Mouse (Mus musculus) layer of hippocampus, adult 9-10 months (tissue): ENCODE data around the gene Ttll13.

Source experiments
- DNase-seq: peaks from one replicate; pipeline ENCODE4 v3.0.0; 2022; ENCODE audit warnings: low spot score

The Ttll13 gene

DNA sequence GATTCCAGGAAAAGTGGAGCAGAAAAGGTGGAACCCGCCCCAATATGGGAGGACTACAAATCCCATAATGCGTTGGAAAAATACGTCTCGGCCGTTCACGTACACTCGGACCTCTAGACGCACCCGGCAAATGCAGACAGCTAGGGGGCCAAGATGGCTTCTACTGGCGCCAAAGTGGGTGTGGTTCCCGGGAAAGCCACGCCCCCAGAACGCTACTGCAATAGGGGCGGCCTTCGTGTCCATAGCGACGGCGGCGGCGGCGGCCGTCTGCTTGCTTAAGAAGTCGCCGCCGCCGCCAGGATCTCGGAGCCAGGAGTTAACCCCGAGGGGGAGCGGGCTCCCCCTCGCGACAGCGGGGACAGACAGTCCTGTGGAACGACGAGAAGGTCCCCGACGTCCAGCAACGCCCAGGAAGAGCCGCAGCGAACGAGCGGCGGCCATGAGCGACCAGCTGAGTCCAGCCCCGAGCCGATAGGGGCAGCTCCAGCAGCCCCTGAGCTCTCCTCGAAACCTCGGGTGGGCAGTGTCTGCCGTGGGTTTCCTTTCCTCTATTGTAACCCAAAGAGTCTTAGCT is at the start of gene Ttll13:
Ttll13 (plus strand) TSS at position 229 of the 574 bp plus-strand sequence.
- DNase-seq, result peak; percentile 91

GRCm38 (mm10) chr7:80197371-80197770 is 48.8 kb upstream of the Ttll13 start:
- no peak for DNase-seq

DNA sequence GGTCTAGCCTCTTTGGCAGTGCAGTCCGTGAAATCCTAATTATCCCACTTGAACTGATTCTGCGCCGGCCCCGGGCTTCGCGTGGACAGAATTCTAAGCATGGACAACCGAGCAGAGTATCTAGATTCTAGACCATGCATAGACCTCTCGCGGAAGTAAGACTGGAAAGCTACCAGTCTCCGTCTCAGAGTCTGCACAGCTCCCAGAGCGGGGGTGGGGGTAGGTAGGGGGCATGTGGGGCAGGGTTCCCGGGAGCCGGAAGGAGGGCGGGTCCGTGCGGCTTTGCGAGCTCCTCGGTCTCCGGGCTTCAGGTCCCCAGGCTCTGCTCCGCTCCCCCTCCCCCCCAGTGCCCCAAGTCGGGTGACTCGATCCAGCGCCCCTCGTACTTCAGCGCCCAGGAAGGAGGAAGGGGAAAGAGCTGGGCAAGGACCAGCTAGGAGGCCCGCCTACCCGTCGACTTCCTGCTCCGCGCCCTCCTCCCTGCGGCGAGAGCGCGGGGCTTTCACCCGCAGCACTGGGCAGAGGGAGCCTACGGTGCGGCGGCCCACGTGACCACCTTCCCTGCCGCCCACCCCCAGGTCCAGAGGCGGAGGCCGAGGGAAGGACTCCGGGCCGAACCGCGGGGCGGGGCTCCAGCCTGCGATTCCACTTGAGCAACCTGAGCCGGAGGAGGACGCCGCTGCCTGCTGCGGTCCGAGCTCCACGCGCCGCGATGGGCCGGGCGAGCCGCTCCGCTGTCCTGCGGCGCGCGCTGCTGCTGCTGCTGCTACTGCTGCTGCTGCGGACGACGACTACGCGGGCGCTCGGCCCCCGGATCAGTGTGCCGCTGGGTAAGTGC is 48.0 kb upstream of the Ttll13 start:
- DNase-seq, result no peak

GRCm38 (mm10) chr7:80198863-80199262 is 47.3 kb upstream of the Ttll13 start:
- DNase-seq, result no peak

DNA sequence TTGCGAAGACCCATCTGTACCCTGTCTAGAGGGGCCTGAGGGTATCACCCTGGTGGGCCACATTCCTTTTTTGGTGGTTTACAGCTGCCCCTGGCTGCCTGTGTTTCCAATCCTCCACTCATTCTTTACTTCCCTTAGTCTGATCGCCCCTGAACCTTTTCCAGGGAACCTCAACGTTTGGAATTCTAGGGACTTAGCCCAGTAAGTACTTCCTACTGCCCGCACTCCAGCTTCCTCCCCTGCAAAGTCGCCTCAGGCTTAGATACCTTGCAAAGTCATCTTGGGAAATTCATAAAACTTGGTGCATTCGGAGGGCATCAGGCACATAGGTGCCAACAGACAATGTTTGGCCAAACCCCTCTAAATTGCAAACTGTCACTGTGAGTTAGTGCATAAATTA is 46.9 kb upstream of the Ttll13 start:
- DNase-seq, result no peak

GRCm38 (mm10) chr7:80199851-80200587 is 46.2 kb upstream of the Ttll13 start:
- DNase-seq, result no peak

GRCm38 (mm10) chr7:80200588-80200945 is 45.6 kb upstream of the Ttll13 start:
- DNase-seq, result no peak

DNA sequence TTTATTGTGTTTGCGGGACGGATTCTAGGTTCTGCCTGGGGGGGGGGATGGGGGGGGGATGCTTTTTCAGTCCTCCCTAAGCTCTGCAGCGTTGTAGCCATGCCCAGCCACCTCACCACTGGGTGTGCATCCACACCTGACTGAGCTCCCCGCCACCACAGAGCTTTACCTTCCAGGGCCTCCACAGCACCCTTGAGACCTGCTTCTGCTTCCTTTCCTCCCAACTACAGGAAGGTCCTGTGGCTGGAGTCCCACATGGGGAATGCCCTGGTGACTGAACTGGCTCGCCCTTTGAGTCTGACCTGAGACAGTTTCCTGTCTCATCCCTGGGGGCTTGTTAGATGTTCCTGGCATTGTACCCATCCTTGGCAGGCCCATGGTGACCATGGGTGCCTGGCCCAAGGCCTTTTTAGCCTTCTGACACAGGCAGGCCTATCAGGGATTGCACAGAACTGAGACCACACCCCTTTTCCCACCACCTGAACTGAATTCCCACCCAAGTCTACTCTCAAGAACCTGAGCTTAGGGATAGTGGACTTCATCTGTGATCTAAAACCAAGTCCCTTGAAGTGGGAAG is 45.1 kb upstream of the Ttll13 start:
- no peak for DNase-seq

GRCm38 (mm10) chr7:80201888-80202540 is 44.2 kb upstream of the Ttll13 start:
- no peak for DNase-seq

DNA sequence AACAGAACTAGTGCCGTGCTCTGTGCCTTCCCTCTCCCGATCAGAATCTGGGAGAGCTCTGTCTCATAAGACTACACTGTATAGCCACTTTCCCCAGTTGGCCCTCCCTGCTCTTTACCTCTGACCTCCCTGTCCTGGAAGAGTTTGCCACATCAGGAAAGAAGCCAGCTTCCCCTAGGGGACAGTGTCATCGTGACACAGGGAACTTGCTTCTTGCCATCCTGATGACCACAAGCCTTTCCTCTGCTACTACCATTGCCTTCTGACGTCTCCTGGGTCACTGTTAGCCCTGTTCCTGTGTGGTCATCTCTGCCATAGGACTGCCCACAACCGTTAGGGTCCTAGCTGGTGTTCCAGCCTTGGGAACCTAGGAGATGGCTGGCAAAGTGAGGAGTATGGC is 43.2 kb upstream of the Ttll13 start:
- DNase-seq, result no peak

GRCm38 (mm10) chr7:80203638-80204096 is 42.5 kb upstream of the Ttll13 start:
- no peak for DNase-seq

DNA sequence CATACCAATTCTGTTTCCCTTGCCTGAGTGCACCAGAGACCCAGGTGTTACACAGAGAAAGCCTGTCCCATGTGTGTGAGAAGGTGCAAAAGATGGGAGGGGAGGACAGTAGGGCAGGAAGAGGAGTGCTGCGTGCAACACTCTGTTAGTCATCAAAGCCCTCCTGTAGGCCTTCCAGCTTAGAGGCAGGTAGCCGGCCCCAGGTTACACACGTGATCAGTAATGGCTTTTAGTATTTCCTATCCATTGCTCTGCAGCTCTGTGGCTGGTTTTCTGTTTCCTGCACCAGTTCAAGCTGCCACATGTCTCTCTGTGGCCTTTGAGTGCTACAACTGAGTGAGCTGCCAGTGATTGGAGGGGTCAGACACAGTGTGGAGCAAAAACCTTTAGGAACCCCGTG is 41.8 kb upstream of the Ttll13 start:
- DNase-seq, result no peak

GRCm38 (mm10) chr7:80204961-80205360 is 41.2 kb upstream of the Ttll13 start:
- DNase-seq, result no peak

DNA sequence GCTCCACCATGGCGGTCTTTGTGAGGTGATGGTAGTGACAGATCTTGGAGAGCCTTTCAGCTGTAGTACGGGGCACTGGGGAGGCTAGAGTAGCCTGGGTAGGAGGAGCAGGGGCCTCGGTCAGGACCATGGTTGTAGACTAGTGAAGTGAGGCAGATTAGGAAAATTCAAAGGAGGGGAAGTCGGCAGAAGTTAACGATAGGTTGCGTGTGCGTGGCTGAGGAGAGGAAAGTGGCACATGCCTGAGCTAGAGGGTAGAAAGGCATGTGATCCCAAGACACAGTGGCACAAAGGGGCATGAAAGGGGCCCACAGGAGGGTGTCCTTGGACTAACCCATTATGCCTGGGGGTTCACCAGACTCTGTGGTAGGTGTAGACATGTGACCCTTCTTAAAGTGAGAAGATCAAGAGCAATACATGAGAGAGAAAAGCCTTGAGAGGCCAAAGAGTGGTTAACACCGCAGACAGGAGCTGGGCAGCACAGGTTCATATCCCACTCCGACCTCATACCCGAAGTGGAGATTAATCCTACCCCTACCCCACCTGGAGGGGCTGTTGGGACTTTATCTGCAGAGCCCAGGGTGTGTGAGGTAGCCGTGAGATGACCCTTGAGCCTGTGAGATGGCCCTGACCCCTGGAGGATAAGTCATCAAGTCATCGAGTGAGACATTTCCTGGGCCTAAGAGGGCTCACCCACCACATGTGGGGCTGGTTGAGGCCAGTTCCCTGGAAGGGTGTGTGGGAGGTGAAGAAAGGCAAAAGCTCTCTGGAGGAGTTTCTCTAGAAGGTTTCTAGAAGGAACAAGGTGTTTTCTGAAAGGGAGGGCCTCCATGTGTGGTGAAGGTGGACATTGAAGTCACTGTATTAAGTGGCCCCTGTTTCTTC is 40.2 kb upstream of the Ttll13 start:
- no peak for DNase-seq

DNA sequence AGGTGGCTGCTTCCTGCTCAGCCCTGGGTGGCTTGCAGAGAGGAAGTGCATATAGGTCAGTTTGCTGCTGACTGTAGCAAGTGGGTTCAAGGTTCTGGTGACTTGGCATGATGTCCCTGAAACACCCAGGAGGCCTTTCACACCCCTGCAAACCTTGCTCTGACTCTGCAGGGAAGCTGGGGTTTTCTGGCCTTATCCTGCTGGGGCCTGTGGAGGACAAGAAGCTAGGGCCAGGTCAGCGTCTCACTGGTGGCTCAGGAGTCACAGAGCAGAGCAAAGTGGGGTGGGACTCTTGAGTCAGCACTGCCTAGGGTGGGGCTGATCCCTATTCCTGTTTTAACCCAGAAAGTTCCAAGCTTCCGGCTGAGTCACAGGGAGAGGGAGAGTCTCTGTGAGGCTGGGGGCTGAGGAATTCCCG is 38.9 kb upstream of the Ttll13 start:
- no peak for DNase-seq

DNA sequence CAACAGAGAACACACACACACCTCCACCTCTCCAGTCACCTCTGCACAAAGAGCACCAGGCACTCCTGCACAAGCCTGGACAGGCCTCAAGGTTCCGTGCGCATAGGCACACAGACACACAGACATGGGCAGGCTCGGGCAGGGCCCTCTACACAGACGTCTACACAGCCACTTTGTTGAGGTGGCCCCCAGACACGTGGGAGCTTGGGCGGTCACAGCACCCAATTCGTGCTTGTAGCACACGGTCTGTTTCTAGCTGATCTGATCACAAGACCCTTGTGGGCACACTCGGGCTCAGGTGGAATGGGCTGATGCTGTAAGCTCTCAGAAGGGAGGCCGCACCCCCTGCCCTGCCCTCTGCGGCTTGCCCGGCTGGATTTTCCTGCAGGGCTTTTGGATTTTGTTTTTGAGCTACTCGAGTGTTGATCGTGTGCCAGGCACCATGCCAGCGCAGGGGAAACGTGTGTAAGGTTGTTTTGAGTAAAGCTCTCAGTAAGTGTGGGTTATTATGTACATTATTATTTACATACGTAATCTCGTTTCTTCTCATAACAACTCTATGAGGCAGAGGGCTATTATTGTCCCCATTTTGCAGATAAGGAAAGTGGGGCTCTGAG is 38.0 kb upstream of the Ttll13 start:
- DNase-seq, result no peak

- no peak for DNase-seq
Observed at GRCm38 (mm10) chr7:80208738-80209430, 37.3 kb upstream of the Ttll13 start.

DNA sequence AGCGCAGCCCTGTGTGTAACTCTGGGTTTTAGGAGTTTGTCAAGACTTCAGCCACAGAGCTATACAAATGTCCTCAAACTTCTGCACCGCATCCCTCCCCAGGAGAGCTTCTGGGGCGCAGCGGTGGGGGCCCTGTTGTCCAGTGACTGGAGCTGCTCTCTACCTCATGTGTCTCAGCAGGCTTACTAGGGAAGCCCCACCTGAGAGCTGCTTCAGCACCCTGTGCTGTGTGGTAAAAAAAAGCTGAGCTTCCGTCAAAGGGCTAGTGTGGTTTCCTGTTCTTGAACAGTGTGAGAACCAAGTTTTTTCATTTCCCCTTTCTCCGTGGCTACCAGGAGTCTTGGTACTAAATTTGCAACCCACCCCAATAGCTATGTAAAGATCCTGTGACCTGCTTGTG is 36.5 kb upstream of the Ttll13 start:
- DNase-seq, result no peak

DNA sequence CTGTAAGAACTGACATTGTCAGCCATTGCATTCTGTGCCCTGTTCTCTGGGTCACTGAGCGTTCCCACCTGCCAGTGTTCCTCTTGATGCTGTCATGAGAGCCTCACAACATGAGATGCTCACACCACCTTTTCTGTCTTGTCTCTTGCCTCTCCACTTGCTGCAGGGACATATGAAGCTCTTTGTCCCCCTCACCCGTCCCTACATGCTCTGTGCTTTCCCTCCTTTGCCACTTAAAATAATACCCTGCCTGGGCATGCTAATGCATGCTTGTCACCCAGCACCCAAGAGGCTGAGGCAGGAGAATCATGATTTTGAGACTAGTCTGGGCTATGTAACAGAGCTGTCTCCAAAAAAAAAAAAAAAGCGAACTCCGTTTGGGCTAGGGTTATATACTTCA is 35.2 kb upstream of the Ttll13 start:
- no peak for DNase-seq

DNA sequence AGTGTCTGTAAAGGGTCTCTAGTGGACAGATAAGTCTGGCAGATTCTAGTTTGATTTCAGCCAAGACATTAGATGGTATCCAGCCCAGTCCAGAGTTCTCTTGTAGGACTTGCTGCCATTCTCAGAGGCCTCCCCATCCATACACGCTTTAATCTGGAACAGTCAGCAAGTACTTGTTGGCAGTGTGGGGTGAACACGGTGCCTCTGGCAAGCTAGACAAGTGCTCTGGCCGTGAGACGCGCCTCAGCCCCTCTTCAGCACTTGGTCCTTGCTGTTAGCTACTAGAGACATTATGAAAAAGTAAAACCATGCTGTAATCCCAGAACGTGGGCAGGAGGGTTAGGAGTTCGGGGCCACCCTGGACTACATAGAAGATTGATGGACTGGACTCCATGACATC is 32.6 kb upstream of the Ttll13 start:
- no peak for DNase-seq
